Mouse (Mus musculus): ENCODE results near the gene Gm28230. TPM values are rescaled to one million over a fixed set of nuclear protein-coding genes. Genes with fewer than 3 reads are reported as not detected.

Gm28230 gene
- polyA plus RNA-seq, 1 experiment from 2014 or later = not detected

- no peak overlapping the region for H3K4me2 ChIP-seq
- 8% methylated on average over 14 of the region's 14 CpGs for WGBS (ENCODE audit: insufficient replicate concordance)
Measured at GRCm38 (mm10) chr2:74739869-74740268, 13.3 kb downstream of the Gm28230 start.

GRCm38 (mm10) chr2:74740311-74741091 lies 14.0 kb downstream of the Gm28230 start:
- Histone ChIP-seq H3K27me3 (peaks cover 98% of the 10 kb centered on the region), H3K9me3 (replicated peaks) (no peaks in the 10 kb centered on the region), H3K4me2 (no peak overlapping the region), H3K27ac (no peak overlapping the region), H3K4me3 (replicated peaks) (no peak overlapping the region), H3K36me3 (no peaks in the 10 kb centered on the region), H3K4me1 (replicated peaks) (no peaks in the 10 kb centered on the region), H3K9ac (no peak overlapping the region)
- ATAC-seq (ENCODE audit: low read depth) (no peak), DNase-seq (no peak)
- WGBS (ENCODE audit: insufficient replicate concordance) = 3% methylated on average over 43 of the region's 43 CpGs

More at GRCm38 (mm10) chr2:74739869-74740268, 13.3 kb downstream of the Gm28230 start:
- no peak overlapping the region for H3K27ac ChIP-seq
- no peaks in the 10 kb centered on the region for H3K36me3 ChIP-seq
- no peak overlapping the region for H3K9ac ChIP-seq
- no peaks in the 10 kb centered on the region for H3K9me3 ChIP-seq (replicated peaks)
- H3K4me3 ChIP-seq (replicated peaks) = no peak overlapping the region
- DNase-seq (no peak), ATAC-seq (ENCODE audit: low read depth) (no peak)
- no peaks in the 10 kb centered on the region for H3K4me1 ChIP-seq (replicated peaks)
- H3K27me3 ChIP-seq = peaks cover 98% of the 10 kb centered on the region

- Histone ChIP-seq H3K4me3 (replicated peaks) (no peak overlapping the region), H3K4me2 (no peak overlapping the region), H3K27me3 (peaks cover 98% of the 10 kb centered on the region), H3K4me1 (replicated peaks) (no peaks in the 10 kb centered on the region), H3K36me3 (no peaks in the 10 kb centered on the region), H3K27ac (no peak overlapping the region), H3K9me3 (replicated peaks) (no peaks in the 10 kb centered on the region), H3K9ac (no peak overlapping the region)
- no peak for DNase-seq
- ATAC-seq (ENCODE audit: low read depth) = no peak
- WGBS (ENCODE audit: insufficient replicate concordance) = 38% methylated on average over 2 of the region's 3 CpGs
Measured at GRCm38 (mm10) chr2:74741252-74741978, 14.9 kb downstream of the Gm28230 start.

GRCm38 (mm10) chr2:74741979-74742277 lies 15.4 kb downstream of the Gm28230 start:
- H3K27ac ChIP-seq = no peak overlapping the region
- ATAC-seq (ENCODE audit: low read depth) = no peak
- no peaks in the 10 kb centered on the region for H3K36me3 ChIP-seq
- H3K9me3 ChIP-seq (replicated peaks) = no peaks in the 10 kb centered on the region
- no peak overlapping the region for H3K9ac ChIP-seq
- H3K4me3 ChIP-seq (replicated peaks) = no peak overlapping the region
- no peak overlapping the region for H3K4me2 ChIP-seq
- H3K4me1 ChIP-seq (replicated peaks) = no peaks in the 10 kb centered on the region
- no peak for DNase-seq
- peaks cover 98% of the 10 kb centered on the region for H3K27me3 ChIP-seq

- Histone ChIP-seq H3K36me3 (no peaks in the 10 kb centered on the region), H3K9ac (no peak overlapping the region), H3K4me1 (replicated peaks) (no peaks in the 10 kb centered on the region), H3K27ac (no peak overlapping the region), H3K9me3 (replicated peaks) (no peaks in the 10 kb centered on the region), H3K4me2 (no peak overlapping the region), H3K4me3 (replicated peaks) (no peak overlapping the region), H3K27me3 (peaks cover 98% of the 10 kb centered on the region)
- DNase-seq (no peak), ATAC-seq (ENCODE audit: low read depth) (no peak)
- 6% methylated on average over 6 of the region's 6 CpGs for WGBS (ENCODE audit: insufficient replicate concordance)
Measured at GRCm38 (mm10) chr2:74745540-74746297, 19.2 kb downstream of the Gm28230 start.

- WGBS (ENCODE audit: insufficient replicate concordance) = 3% methylated on average over 58 of the region's 58 CpGs
- Histone ChIP-seq H3K36me3 (no peaks in the 10 kb centered on the region), H3K4me2 (no peak overlapping the region), H3K4me3 (replicated peaks) (no peak overlapping the region), H3K27ac (no peak overlapping the region), H3K4me1 (replicated peaks) (no peaks in the 10 kb centered on the region), H3K9me3 (replicated peaks) (no peaks in the 10 kb centered on the region), H3K9ac (no peak overlapping the region), H3K27me3 (peaks cover 99% of the 10 kb centered on the region)
- ATAC-seq (ENCODE audit: low read depth) = no peak
- no peak for DNase-seq
Measured at GRCm38 (mm10) chr2:74746298-74746921, 19.9 kb downstream of the Gm28230 start.

GRCm38 (mm10) chr2:74747006-74747405 lies 20.5 kb downstream of the Gm28230 start:
- H3K4me1 ChIP-seq (replicated peaks) = no peaks in the 10 kb centered on the region
- DNase-seq (no peak), ATAC-seq (ENCODE audit: low read depth) (no peak)
- no peak overlapping the region for H3K27ac ChIP-seq
- no peak overlapping the region for H3K9ac ChIP-seq
- no peak overlapping the region for H3K4me3 ChIP-seq (replicated peaks)
- no peaks in the 10 kb centered on the region for H3K36me3 ChIP-seq
- H3K4me2 ChIP-seq = no peak overlapping the region
- H3K9me3 ChIP-seq (replicated peaks) = no peaks in the 10 kb centered on the region
- H3K27me3 ChIP-seq = peaks cover 99% of the 10 kb centered on the region
- WGBS (ENCODE audit: insufficient replicate concordance) = 7% methylated on average over 24 of the region's 24 CpGs

- no peak overlapping the region for H3K27ac ChIP-seq
- no peaks in the 10 kb centered on the region for H3K9me3 ChIP-seq (replicated peaks)
- no peaks in the 10 kb centered on the region for H3K4me1 ChIP-seq (replicated peaks)
- H3K27me3 ChIP-seq = peaks cover 99% of the 10 kb centered on the region
- H3K4me3 ChIP-seq (replicated peaks) = no peak overlapping the region
- H3K4me2 ChIP-seq = no peak overlapping the region
- no peaks in the 10 kb centered on the region for H3K36me3 ChIP-seq
- DNase-seq (no peak), ATAC-seq (ENCODE audit: low read depth) (no peak)
- H3K9ac ChIP-seq = no peak overlapping the region
- 24% methylated on average over 11 of the region's 11 CpGs for WGBS (ENCODE audit: insufficient replicate concordance)
Measured at GRCm38 (mm10) chr2:74747661-74748141, 21.2 kb downstream of the Gm28230 start.

- Histone ChIP-seq H3K4me1 (replicated peaks) (no peaks in the 10 kb centered on the region), H3K4me3 (replicated peaks) (no peak overlapping the region), H3K27ac (no peak overlapping the region), H3K4me2 (no peak overlapping the region), H3K27me3 (peaks cover 100% of the 10 kb centered on the region), H3K9me3 (replicated peaks) (no peaks in the 10 kb centered on the region), H3K36me3 (no peaks in the 10 kb centered on the region), H3K9ac (no peak overlapping the region)
- ATAC-seq (ENCODE audit: low read depth) (no peak), DNase-seq (no peak)
- WGBS (ENCODE audit: insufficient replicate concordance) = 11% methylated on average over 9 of the region's 9 CpGs
Measured at GRCm38 (mm10) chr2:74748436-74748995, 22.0 kb downstream of the Gm28230 start.

- H3K4me2 ChIP-seq = 0 out of 2 replicates have a peak overlapping the region, but pooled peaks have one; percentile 28
- no peaks in the 10 kb centered on the region for H3K9me3 ChIP-seq (replicated peaks)
- H3K4me3 ChIP-seq (replicated peaks) = peak overlapping the region; percentile 20
- H3K27me3 ChIP-seq = peaks cover 100% of the 10 kb centered on the region
- WGBS (ENCODE audit: insufficient replicate concordance) = 1% methylated on average over 47 of the region's 47 CpGs
- H3K36me3 ChIP-seq = no peaks in the 10 kb centered on the region
- ATAC-seq (ENCODE audit: low read depth) (no peak), DNase-seq (no peak)
- H3K9ac ChIP-seq = no peak overlapping the region
- no peak overlapping the region for H3K27ac ChIP-seq
- H3K4me1 ChIP-seq (replicated peaks) = no peaks in the 10 kb centered on the region
Measured at GRCm38 (mm10) chr2:74749337-74750121, 23.0 kb downstream of the Gm28230 start.

Data from liver, embryonic 13.5 days (tissue).